Mouse (Mus musculus) large intestine, adult 2 months (tissue): ENCODE results near the gene Lurap1l. TPM values are rescaled to one million over a fixed set of nuclear protein-coding genes. Genes with fewer than 3 reads are reported as not detected.

Experiments used
- DNase-seq: peaks from one replicate; pipeline ENCODE4 v3.0.0-alpha.2; 2012; ENCODE audit warnings: low read depth, low spot score
- WGBS: fragments of 180-500 bp; shearing (Covaris S2); methylation state at CpG from one replicate; pipeline ENCODE4 v1.1.7; 2018; 5-methylcytosine and 5-hydroxymethylcytosine counted together
- polyA plus RNA-seq: library from polyadenylated mRNA; depleted of rRNA; stranded (reverse); fragments of >200 nt; gene quantifications from 2 replicates; pipeline ENCODE4 v1.2.3, GENCODE M21; 2012; rRNA removed

Lurap1l gene
- polyA plus RNA-seq, 1 experiment = 39.5 TPM

DNA sequence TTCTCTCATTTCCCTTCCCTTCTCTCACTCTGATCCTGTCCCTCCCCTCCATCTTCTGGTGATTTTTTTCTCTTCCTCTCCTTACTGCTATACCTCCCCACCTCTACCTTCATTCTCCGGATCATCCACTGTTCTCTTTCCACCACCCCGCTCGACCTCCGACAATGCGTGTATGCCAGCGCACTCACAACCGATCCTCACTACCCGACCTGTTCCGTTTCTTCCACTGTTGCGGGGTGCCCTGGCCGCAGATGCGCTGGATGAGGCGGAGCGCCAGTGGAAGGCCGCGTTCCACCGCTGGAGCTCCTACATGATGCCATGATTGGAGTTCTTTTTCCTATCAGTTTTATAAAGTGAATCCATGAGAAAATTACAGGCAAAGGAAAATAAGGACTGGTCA, 57.1 kb downstream of the Lurap1l start:
- DNase-seq = no peak
- WGBS = 95% methylated on average over 17 of the region's 17 CpGs

DNA sequence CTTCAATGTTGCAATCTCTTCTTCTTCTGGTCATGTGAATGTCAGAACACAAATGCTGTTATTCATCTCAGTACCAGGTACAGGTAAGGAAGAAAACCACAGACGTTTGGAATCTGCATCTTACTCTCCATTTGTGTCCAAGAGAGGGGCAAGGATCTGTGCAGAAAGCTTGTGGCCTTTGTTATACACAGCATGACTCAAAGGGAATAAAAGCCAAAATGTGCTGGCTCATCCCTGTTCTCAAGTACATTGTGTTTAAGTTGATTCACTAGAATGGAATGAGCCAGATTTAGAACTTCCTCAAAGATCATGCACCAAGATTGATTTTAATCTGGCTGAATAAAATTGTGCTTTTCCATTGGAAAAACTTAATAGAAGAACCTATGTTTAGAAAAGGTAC, 61.4 kb downstream of the Lurap1l start:
- DNase-seq = no peak
- 28% methylated on average over 1 of the region's 1 CpGs for WGBS

DNA sequence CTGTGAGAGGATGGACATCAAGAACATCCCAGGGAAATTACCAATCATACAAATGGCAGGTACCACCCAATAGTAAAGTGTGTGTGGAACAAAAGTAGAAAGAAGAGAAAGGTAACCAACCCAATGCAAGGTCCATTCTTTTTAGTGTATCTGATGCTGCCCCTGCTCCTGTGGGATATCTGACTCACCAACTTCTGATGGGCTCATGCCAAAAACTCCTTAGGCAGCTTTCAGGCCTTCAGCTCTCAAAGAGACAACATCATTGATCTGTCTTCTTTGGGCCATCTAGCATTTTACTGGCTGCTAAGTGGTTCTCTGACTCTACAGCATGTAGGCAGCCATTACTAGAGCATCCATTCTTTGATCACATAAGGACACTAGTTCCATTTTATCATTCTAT, 63.5 kb downstream of the Lurap1l start:
- DNase-seq = no peak

DNA sequence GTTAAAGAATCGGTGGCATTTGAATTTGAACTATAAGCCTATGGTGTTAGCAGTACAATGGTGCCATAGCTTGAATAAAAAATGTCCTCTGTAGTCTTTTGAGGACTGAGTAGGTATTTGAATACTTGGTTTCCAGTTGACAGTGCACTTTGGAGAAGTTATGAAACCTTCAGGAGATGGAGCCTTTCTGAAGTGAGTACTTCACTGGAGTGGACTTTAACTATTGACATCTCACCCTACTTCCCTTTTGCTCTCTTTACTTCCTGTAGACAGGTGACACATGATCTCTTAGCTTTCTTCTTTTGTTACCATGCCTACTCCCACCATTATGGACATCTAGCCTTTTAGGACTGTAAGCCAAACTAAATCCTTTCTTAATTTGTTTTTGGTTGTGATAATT, 80.4 kb downstream of the Lurap1l start:
- no peak for DNase-seq
- WGBS = 75% methylated on average over 1 of the region's 1 CpGs

DNA sequence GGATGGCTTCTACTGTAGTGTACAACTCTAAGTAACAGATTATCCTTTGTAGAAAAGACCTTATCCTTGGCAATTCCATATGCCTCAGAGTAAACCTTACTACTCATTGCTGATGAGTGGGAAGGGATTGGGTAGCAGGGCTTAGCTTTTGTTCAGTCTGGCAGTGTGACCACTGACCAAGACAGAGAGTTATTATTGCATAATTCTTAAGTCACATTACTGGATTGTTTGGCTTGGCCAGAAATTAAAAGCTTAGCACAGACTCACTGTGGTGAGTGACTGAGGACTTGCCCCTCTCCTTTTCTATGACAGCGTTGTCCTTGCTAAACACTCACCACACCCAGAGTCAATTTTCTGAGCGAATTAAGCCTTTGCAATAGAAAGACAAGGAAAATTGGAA, 93.1 kb downstream of the Lurap1l start:
- WGBS = 72% methylated on average over 2 of the region's 2 CpGs
- DNase-seq = no peak

Other genes with a start within 250 kb of the Lurap1l start
- not detected in 2 replicates for gene Tyrp1, start 76.5 kb upstream of the Lurap1l start, polyA plus RNA-seq